Mouse (Mus musculus): Measurements from ENCODE around the gene Gimap4. TPM values are rescaled to one million over a fixed set of nuclear protein-coding genes. Genes with fewer than 3 reads are reported as not detected.

Gimap4 gene
- polyA plus RNA-seq, 1 experiment from 2014 or later: 0.73 TPM

- in situ Hi-C loops (cut with MboI; ENCODE audit: low pct_unique_long_range_greater_than_20kb): loop anchor here (5.0 kb wide), 3 partner anchors 125 to 315 kb away; partner anchors contain the start of gene Gimap3
- DNase-seq (ENCODE audit: low read depth, low spot score) (no peak), ATAC-seq (no peak)
- no peaks in the 10 kb centered on the region for H3K27me3 ChIP-seq
- TF ChIP-seq CTCF (IDR thresholded peaks at IDR 0.05): no peak
- POLR2A ChIA-PET: interaction anchor here (1.0 kb wide), 1 partner anchor 78 kb away, joined by 4 read pairs; no protein-coding TSS in a partner anchor
- CTCF ChIA-PET: interaction anchor here (0.7 to 5.6 kb wide), 21 partner anchors 18 to 335 kb away, joined by 3 to 66 read pairs (median 4); partner anchors contain the start of genes Gimap3, Gm44965, Repin1 and Tmem176b
Observed at GRCm38 (mm10) chr6:48647611-48648010, 36.7 kb upstream of the Gimap4 start.

DNA sequence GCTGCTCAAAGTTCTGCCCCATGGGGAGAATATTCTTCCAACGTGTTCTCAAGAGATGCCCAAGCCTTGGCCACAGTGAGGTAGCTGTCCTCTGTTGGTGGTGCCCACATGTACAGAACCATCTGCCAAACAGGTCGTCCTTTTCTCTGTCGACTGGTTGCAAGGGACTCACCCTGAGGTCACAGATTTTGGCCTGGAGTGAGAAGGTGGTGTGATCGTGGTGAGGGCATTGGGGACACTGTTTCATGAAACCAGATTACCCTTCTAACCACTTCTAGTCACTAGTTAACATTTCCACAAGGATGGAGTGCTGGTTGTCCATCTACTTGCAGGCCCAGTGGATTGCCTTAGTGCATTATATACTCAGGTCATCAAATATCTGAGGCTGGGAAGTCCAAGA is 35.6 kb upstream of the Gimap4 start:
- no peak for TF ChIP-seq CTCF (IDR thresholded peaks at IDR 0.05)
- POLR2A ChIA-PET: no interaction called here
- in situ Hi-C loops (cut with MboI; ENCODE audit: low pct_unique_long_range_greater_than_20kb): loop anchor here (5.0 kb wide), 3 partner anchors 124 to 314 kb away; partner anchors contain the start of gene Gimap3
- no peak for DNase-seq (ENCODE audit: low read depth, low spot score)
- ATAC-seq: no peak
- no peaks in the 10 kb centered on the region for H3K27me3 ChIP-seq
- CTCF ChIA-PET: interaction anchor here (5.6 kb wide), 1 partner anchor 124 kb away, joined by 66 read pairs; the partner anchor contains the start of gene Gimap3

- in situ Hi-C loops (cut with MboI; ENCODE audit: low pct_unique_long_range_greater_than_20kb): no loop called here
- no peak for ATAC-seq
- ChIA-PET CTCF (interaction anchor here (1.0 to 1.1 kb wide), 3 partner anchors 13 to 117 kb away, joined by 3 to 5 read pairs (median 3); no protein-coding TSS in a partner anchor), POLR2A (no interaction called here)
- no peaks in the 10 kb centered on the region for H3K27me3 ChIP-seq
- DNase-seq (ENCODE audit: low read depth, low spot score): no peak
- no peak for TF ChIP-seq CTCF (IDR thresholded peaks at IDR 0.05)
Observed at GRCm38 (mm10) chr6:48650041-48650440, 34.3 kb upstream of the Gimap4 start.

- ChIA-PET POLR2A (interaction anchor here (0.6 kb wide), 1 partner anchor 113 kb away, joined by 3 read pairs; no protein-coding TSS in a partner anchor), CTCF (no interaction called here)
- no peaks in the 10 kb centered on the region for H3K27me3 ChIP-seq
- ATAC-seq (no peak), DNase-seq (ENCODE audit: low read depth, low spot score) (no peak)
- TF ChIP-seq CTCF (IDR thresholded peaks at IDR 0.05): no peak
- in situ Hi-C loops (cut with MboI; ENCODE audit: low pct_unique_long_range_greater_than_20kb): no loop called here
Observed at GRCm38 (mm10) chr6:48658721-48659120, 25.6 kb upstream of the Gimap4 start.

- H3K27me3 ChIP-seq: no peaks in the 10 kb centered on the region
- ChIA-PET CTCF (no interaction called here), POLR2A (no interaction called here)
- DNase-seq (ENCODE audit: low read depth, low spot score) (no peak), ATAC-seq (no peak)
- no peak for TF ChIP-seq CTCF (IDR thresholded peaks at IDR 0.05)
- in situ Hi-C loops (cut with MboI; ENCODE audit: low pct_unique_long_range_greater_than_20kb): no loop called here
Observed at GRCm38 (mm10) chr6:48664750-48665149, 19.6 kb upstream of the Gimap4 start.

GRCm38 (mm10) chr6:48665471-48665870 is 18.9 kb upstream of the Gimap4 start:
- CTCF ChIA-PET: no interaction called here

GRCm38 (mm10) chr6:48666159-48666586 is 18.2 kb upstream of the Gimap4 start:
- in situ Hi-C loops (cut with MboI; ENCODE audit: low pct_unique_long_range_greater_than_20kb): no loop called here
- ATAC-seq: no peak
- no peak for DNase-seq (ENCODE audit: low read depth, low spot score)

More at GRCm38 (mm10) chr6:48665471-48665870, 18.9 kb upstream of the Gimap4 start:
- in situ Hi-C loops (cut with MboI; ENCODE audit: low pct_unique_long_range_greater_than_20kb): no loop called here
- DNase-seq (ENCODE audit: low read depth, low spot score): no peak
- POLR2A ChIA-PET: no interaction called here
- no peak for ATAC-seq
- no peaks in the 10 kb centered on the region for H3K27me3 ChIP-seq
- no peak for TF ChIP-seq CTCF (IDR thresholded peaks at IDR 0.05)

DNA sequence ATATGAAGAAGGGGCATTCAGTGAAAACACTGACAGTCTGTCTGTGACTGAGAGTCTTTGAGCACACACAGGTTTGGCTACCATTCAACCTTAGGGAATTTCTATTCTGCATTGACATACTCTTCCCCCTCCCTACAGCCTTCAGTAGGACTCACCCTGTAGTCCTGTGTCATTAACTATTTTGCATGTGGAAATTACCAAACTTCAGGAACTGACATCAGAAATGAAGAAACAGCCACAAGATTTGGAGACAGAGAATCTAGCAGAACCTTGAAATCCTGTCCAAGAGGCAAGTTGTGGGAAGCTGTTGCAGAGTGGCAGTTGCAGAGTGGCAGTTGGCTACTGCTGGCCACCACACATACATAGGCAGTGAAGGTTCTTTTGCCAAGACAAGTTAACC is 16.3 kb upstream of the Gimap4 start:
- DNase-seq (ENCODE audit: low read depth, low spot score): no peak
- in situ Hi-C loops (cut with MboI; ENCODE audit: low pct_unique_long_range_greater_than_20kb): no loop called here
- no peak for ATAC-seq
- no peaks in the 10 kb centered on the region for H3K27me3 ChIP-seq
- ChIA-PET POLR2A (no interaction called here), CTCF (interaction anchor here (0.9 kb wide), 1 partner anchor 21 kb away, joined by 3 read pairs; the partner anchor contains the start of gene Gimap8)
- TF ChIP-seq CTCF (IDR thresholded peaks at IDR 0.05): no peak

More at GRCm38 (mm10) chr6:48666159-48666586, 18.2 kb upstream of the Gimap4 start:
- POLR2A ChIA-PET: no interaction called here
- no peak for TF ChIP-seq CTCF (IDR thresholded peaks at IDR 0.05)
- H3K27me3 ChIP-seq: no peaks in the 10 kb centered on the region
- CTCF ChIA-PET: interaction anchor here (0.6 kb wide), 1 partner anchor 250 kb away, joined by 3 read pairs; no protein-coding TSS in a partner anchor

DNA sequence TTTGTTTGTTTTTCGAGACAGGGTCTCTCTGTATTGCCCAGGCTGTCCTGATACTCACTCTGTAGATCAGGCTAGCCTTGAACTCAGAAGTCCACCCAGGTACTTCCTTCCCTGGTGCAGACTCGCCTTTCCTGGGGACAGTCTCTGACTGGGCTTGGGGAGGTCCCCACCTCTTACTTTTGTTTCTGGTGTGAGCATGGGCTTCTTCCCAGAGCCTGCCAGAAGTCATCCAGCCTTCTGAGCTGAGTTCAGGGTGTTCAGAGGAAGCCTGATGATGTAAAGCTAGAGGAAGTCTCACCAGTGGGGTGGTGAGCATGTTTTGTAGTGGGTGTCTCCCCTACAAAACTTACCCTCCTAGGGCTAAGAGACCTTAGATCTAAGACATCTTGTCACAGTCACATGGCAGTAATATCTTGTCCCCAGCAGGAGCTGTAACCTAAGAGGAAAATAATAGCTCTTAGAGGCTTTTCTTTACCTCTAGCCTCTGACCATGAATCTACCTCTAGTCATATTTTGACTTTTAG is 14.8 kb upstream of the Gimap4 start:
- ATAC-seq: no peak
- CTCF ChIA-PET: interaction anchor here (1.3 kb wide), 1 partner anchor 12 kb away, joined by 4 read pairs; no protein-coding TSS in a partner anchor

GRCm38 (mm10) chr6:48674291-48675058 is 9.9 kb upstream of the Gimap4 start:
- ChIA-PET POLR2A (no interaction called here), CTCF (no interaction called here)
- DNase-seq (ENCODE audit: low read depth, low spot score): no peak
- no peak for TF ChIP-seq CTCF (IDR thresholded peaks at IDR 0.05)
- in situ Hi-C loops (cut with MboI; ENCODE audit: low pct_unique_long_range_greater_than_20kb): no loop called here
- no peaks in the 10 kb centered on the region for H3K27me3 ChIP-seq
- ATAC-seq: no peak

More for the DNA sequence above, 14.8 kb upstream of the Gimap4 start:
- POLR2A ChIA-PET: no interaction called here
- no peak for DNase-seq (ENCODE audit: low read depth, low spot score)
- TF ChIP-seq CTCF (IDR thresholded peaks at IDR 0.05): no peak
- in situ Hi-C loops (cut with MboI; ENCODE audit: low pct_unique_long_range_greater_than_20kb): no loop called here
- no peaks in the 10 kb centered on the region for H3K27me3 ChIP-seq
